Mouse (Mus musculus) liver, embryonic 14.5 days (tissue): ENCODE results near the gene Lsamp. TPM values are rescaled to one million over a fixed set of nuclear protein-coding genes. Genes with fewer than 3 reads are reported as not detected.

ENCODE experiments used
- ATAC-seq: fragments of 200-750 bp; cut with Nextera tagmentation; 2 replicates; pipeline ENCODE4 v1.8.0; 2017; ENCODE audit warnings: moderate number of reproducible peaks, mild to moderate bottlenecking, moderate library complexity; ENCODE audit not compliant: insufficient read depth
- DNase-seq, 3 experiments: peaks; one replicate each; pipeline ENCODE4 v3.0.0-alpha.2; 2012 to 2013; ENCODE audit warnings: low read depth in 3 of 3, low spot score in 3 of 3
- H3K27ac ChIP-seq: fragments of 300-500 bp; sonication (generic); 2 replicates; pipeline ENCODE4 v1.5.1; 2014; ENCODE audit warnings: moderate library complexity, mild to moderate bottlenecking, control low read depth, inconsistent platforms
- H3K27me3 ChIP-seq: fragments of 300-500 bp; sonication (generic); 2 replicates; pipeline ENCODE4 v1.6.1; 2014; ENCODE audit warnings: mild to moderate bottlenecking, low read length, moderate library complexity; ENCODE audit not compliant: control insufficient read depth, insufficient read depth
- H3K36me3 ChIP-seq: fragments of 300-500 bp; sonication (generic); replicated peaks from 2 replicates; pipeline ENCODE4 v1.6.1; 2014; ENCODE audit warnings: low read depth; ENCODE audit not compliant: control insufficient read depth, insufficient read depth
- H3K4me1 ChIP-seq, 2 experiments: fragments of 200-500 bp in 1 of 2; fragments of 300-500 bp in 1 of 2; sonication (generic) in 1 of 2; replicated peaks; 2 replicates each; pipeline ENCODE4 v1.6.1; 2012 to 2014; ENCODE audit warnings: antibody characterized with exemption in 1 of 2, inconsistent platforms in 1 of 2, low read length in 1 of 2; ENCODE audit not compliant: control insufficient read depth in 2 of 2, insufficient read depth in 2 of 2
- H3K4me2 ChIP-seq: fragments of 300-500 bp; sonication (generic); 2 replicates; pipeline ENCODE4 v1.6.1; 2014; ENCODE audit warnings: low read depth, mild to moderate bottlenecking, control low read depth, moderate library complexity
- H3K4me3 ChIP-seq, 2 experiments: fragments of 200-500 bp in 1 of 2; fragments of 300-500 bp in 1 of 2; sonication (generic) in 1 of 2; 2 replicates each; pipeline ENCODE4 v1.5.1; 2012 to 2014; ENCODE audit warnings: low read depth in 2 of 2, low read length in 2 of 2, mild to moderate bottlenecking in 2 of 2, control low read depth in 1 of 2, inconsistent platforms in 1 of 2, moderate library complexity in 1 of 2; ENCODE audit not compliant: insufficient read depth in 1 of 2
- H3K9ac ChIP-seq: fragments of 300-500 bp; sonication (generic); replicated peaks from 2 replicates; pipeline ENCODE4 v1.6.1; 2014; ENCODE audit warnings: mild to moderate bottlenecking, control low read depth, moderate library complexity
- H3K9me3 ChIP-seq: fragments of 300-500 bp; sonication (generic); 2 replicates; pipeline ENCODE4 v1.6.1; 2016; ENCODE audit warnings: low read length, mixed read lengths; ENCODE audit not compliant: control insufficient read depth
- CTCF ChIP-seq: IDR thresholded peaks from 2 replicates; pipeline ENCODE4 v1.5.1; 2016; ENCODE audit warnings: antibody characterized with exemption, low read depth, control low read depth
- EP300 ChIP-seq: IDR thresholded peaks from 2 replicates; pipeline ENCODE4 v1.6.1; 2016; ENCODE audit warnings: antibody characterized with exemption, low read depth
- WGBS: fragments of 180-500 bp; shearing (Covaris S2); extraction: QIAGEN DNeasy Blood & Tissue Kit; methylation state at CpG from one replicate; pipeline ENCODE4 v1.1.7; 2014; ENCODE audit not compliant: insufficient replicate concordance; 5-methylcytosine and 5-hydroxymethylcytosine counted together
- polyA plus RNA-seq, 2 experiments: library from polyadenylated mRNA; depleted of rRNA in 1 of 2; stranded (reverse) in 1 of 2; unstranded in 1 of 2; fragments of >200 nt; fragmentation: Nextera tagmentation in 1 of 2; extraction: Ambion mirVana in 1 of 2; gene quantifications; 2 replicates each; pipeline versions ENCODE4 v1.2.1 to v1.2.3; 2012 to 2014

Lsamp gene
- polyA plus RNA-seq, 2 experiments, result 0.03 to 0.06 TPM

DNA sequence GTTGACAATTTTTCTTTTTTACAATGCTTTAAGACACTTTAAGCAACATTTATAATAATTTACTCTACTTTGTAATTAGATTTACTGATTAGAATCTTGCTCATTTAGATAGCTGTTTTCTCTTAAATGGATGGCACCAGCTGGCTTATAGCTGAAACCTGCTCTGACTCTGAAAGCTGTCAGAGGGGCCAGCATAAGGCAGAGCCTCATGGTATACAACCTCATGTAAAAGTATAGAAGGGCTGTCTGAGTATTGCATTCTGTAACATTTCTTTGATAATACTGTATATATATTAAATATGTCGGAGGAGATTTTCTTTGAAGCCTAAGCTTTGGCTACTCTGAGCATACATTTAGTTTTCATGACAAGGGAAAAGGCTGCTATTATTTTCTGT is 1953.4 kb downstream of the Lsamp start:
- Histone ChIP-seq H3K36me3 (no peaks in the 10 kb centered on the region), H3K4me1 (no peaks in the 10 kb centered on the region), H3K27ac (no peak overlapping the region), H3K9me3 (no peaks in the 10 kb centered on the region), H3K4me2 (no peak overlapping the region), H3K4me3 (no peak overlapping the region), H3K9ac (no peak overlapping the region), H3K27me3 (no peaks in the 10 kb centered on the region)
- DNase-seq, result no peak
- 70% methylated on average over 1 of the region's 1 CpGs for WGBS
- ATAC-seq, result no peak
- TF ChIP-seq EP300 (no peak), CTCF (no peak)

DNA sequence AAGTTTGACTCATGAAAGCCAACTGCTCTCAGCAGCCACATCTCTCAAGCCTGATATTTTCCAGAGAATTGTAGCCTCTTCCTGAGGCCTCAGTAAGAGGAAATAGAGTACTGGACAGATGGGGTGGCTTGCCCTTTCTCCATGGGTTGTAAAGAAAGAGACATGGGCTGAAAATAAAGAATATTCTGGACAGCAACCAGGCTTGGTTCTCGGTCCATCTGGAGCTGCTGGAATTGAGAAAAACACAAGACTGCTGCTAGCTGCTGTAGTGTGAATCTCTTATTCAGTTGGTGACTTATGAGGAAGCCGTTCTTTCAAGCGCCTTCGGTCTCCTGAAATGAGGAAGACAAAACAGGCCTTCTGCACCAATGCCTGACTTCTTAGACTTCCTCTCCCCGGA is 1954.1 kb downstream of the Lsamp start:
- Histone ChIP-seq H3K4me3 (no peak overlapping the region), H3K9me3 (no peaks in the 10 kb centered on the region), H3K27me3 (no peaks in the 10 kb centered on the region), H3K27ac (no peak overlapping the region), H3K36me3 (no peaks in the 10 kb centered on the region), H3K9ac (no peak overlapping the region), H3K4me1 (no peaks in the 10 kb centered on the region), H3K4me2 (no peak overlapping the region)
- ATAC-seq, result no peak
- TF ChIP-seq CTCF (no peak), EP300 (no peak)
- no peak for DNase-seq
- 64% methylated on average over 5 of the region's 5 CpGs for WGBS

DNA sequence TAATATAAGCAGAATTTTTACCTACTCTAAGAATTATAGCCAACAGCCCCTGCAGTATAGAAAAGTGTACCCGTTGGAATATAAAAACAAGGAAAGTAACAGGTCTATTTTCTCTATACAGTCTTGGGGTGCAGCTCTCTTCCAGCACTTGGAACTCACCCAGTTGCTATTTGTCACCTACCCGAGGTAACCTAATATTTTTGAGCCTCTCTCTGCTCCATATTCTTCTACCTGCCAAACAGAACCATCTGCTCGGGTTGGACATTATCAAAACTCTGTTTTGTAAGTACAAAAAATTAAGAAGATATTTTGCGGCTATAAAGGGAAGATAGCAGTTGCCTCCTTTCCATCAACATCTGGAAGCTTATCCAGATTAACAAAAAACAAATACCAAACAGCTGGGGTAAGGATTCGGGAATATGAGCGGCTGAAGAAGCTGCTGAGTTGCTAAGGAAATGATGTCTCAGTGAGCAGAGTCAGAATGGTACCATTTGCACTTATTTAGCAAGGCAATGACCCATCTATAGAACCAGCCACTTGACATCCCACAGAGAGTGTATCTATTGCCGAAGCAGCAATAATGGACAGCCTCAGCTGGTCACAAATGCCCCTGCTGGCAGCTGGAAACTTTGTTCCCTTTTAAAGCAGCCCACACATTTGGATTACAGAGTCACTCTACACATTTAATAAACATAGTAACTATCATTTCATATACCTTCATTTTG is 1957.6 kb downstream of the Lsamp start:
- Histone ChIP-seq H3K27ac (no peak overlapping the region), H3K9ac (no peak overlapping the region), H3K4me2 (no peak overlapping the region), H3K9me3 (no peaks in the 10 kb centered on the region), H3K4me1 (no peaks in the 10 kb centered on the region), H3K4me3 (no peak overlapping the region), H3K36me3 (no peaks in the 10 kb centered on the region), H3K27me3 (no peaks in the 10 kb centered on the region)
- WGBS, result 56% methylated on average over 7 of the region's 7 CpGs
- DNase-seq (no peak), ATAC-seq (no peak)
- TF ChIP-seq EP300, result no peak
- no peak for TF ChIP-seq CTCF

DNA sequence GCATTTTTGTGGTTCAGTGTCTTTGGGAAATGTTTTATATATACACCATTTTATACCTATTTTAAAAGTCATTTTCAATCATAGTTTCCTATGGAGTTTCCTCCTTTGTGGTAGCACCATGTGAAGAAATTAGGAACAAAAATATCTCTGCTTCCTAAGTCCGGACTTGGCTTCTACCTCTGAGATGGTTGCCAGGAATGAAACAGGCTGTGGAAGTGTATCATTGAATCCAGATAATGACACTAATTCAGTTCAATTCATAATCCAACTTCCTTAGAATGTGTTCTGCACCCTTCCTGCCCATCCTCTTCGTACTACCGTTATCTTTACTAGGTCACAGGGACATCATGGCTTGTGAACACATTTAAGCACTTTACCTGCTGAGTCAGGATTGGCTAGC is 1973.7 kb downstream of the Lsamp start:
- WGBS, result 66% methylated on average over 3 of the region's 3 CpGs
- Histone ChIP-seq H3K4me3 (no peak overlapping the region), H3K27me3 (no peaks in the 10 kb centered on the region)

DNA sequence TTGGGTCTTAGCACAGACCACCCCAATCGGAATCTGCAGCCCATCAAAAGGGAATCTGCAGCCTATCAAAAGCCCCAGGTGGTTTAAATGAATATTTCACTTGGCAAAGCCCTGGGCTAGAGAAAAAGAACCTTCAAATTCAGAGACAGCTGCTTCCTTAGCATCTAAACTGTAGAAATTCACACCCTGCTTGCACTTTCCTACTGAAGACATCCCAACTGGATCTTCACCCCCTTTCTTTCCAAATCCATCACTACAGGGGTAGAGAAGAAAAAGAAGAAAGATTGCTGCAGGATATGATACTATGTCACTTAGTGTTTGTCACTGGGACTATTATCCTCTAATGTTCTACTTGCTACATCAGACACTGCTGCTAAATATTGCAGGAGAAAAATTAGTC is 1981.5 kb downstream of the Lsamp start:
- ATAC-seq, result no peak
- Histone ChIP-seq H3K4me2 (no peak overlapping the region), H3K9ac (no peak overlapping the region), H3K4me1 (no peaks in the 10 kb centered on the region), H3K4me3 (no peak overlapping the region), H3K27ac (no peak overlapping the region), H3K36me3 (no peaks in the 10 kb centered on the region), H3K27me3 (no peaks in the 10 kb centered on the region), H3K9me3 (no peaks in the 10 kb centered on the region)
- TF ChIP-seq EP300, result no peak
- TF ChIP-seq CTCF, result no peak
- 45% methylated on average over 1 of the region's 1 CpGs for WGBS
- DNase-seq, result no peak

More for the DNA sequence above, 1973.7 kb downstream of the Lsamp start:
- no peak for DNase-seq
- Histone ChIP-seq H3K4me1 (no peaks in the 10 kb centered on the region), H3K27ac (no peak overlapping the region), H3K9me3 (no peaks in the 10 kb centered on the region), H3K9ac (no peak overlapping the region), H3K4me2 (no peak overlapping the region), H3K36me3 (no peaks in the 10 kb centered on the region)
- no peak for TF ChIP-seq CTCF
- no peak for TF ChIP-seq EP300
- ATAC-seq, result no peak
